In genomic region chr17:35763866-35764265, GRCm38 (mm10) we compare ENCODE assay signal across 9 mouse cellular contexts. TPM values are rescaled to one million over a fixed set of nuclear protein-coding genes. Genes with fewer than 3 reads are reported as not detected.
A peak's percentile ranks its signal among the peaks of the same experiment; 100 is the strongest.
DNase-seq lines count a peak whose midpoint lies in the region; ATAC-seq and TF ChIP-seq lines count a peak whose summit lies in the region.
"Had no signal": no experiment of that assay in that cellular context is flagged by ENCODE, and none has a peak within 500 bp of the region (broad histone marks: within the 10 kb centered on the region; RNA-seq: fewer than 3 reads in every experiment).

No protein-coding gene starts in this region.

- no peak overlapping the region for H3K4me2 ChIP-seq in heart, embryonic 12.5 days

- TF ChIP-seq CTCF in gastrocnemius, adult 2 months (IDR thresholded peaks at IDR 0.05) = peak; percentile 35
- peak; percentile 38; the same call in 1 of the 2 replicates for TF ChIP-seq CTCF in testis, adult 2 months (IDR thresholded peaks at IDR 0.05; ENCODE audit: control insufficient read depth, insufficient read depth, insufficient replicate concordance, low read depth, low read length)
- TF ChIP-seq CTCF in thymus, adult 2 months (IDR thresholded peaks at IDR 0.05; ENCODE audit: borderline replicate concordance, control insufficient read depth, extremely low read depth, insufficient read depth, low read length, poor library complexity) = no peak

- 11% methylated on average over 6 of the region's 6 CpGs for WGBS in thymus, adult 2 months
- 25% methylated on average over 6 of the region's 6 CpGs for WGBS in heart, embryonic 12.5 days

- intact Hi-C loops in gastrocnemius, adult 2 months (cut with DNase I) = no loop called here

- H3K9ac ChIP-seq in heart, embryonic 12.5 days = no peak overlapping the region

- no peaks in the 10 kb centered on the region for H3K27me3 ChIP-seq in testis, adult 2 months (ENCODE audit: control insufficient read depth, insufficient read depth, low read length)
- H3K27me3 ChIP-seq in thymus, adult 2 months (ENCODE audit: control insufficient read depth, insufficient read depth, low read length) = no peaks in the 10 kb centered on the region
- H3K27me3 ChIP-seq in heart, embryonic 12.5 days (replicated peaks) = no peaks in the 10 kb centered on the region

- H3K4me3 ChIP-seq in gastrocnemius, adult 2 months = no peak overlapping the region
- H3K4me3 ChIP-seq in testis, adult 2 months (ENCODE audit: control insufficient read depth, low read depth, low read length) = no peak overlapping the region
- H3K4me3 ChIP-seq in thymus, adult 2 months (ENCODE audit: control insufficient read depth, insufficient read depth, low read length) = no peak overlapping the region
- no peak overlapping the region for H3K4me3 ChIP-seq in heart, embryonic 12.5 days
- H3K4me3 ChIP-seq: myocyte had no signal

- ATAC-seq in heart, embryonic 12.5 days (ENCODE audit: insufficient number of reproducible peaks, low FRiP score) = no peak

- H3K27ac ChIP-seq in gastrocnemius, adult 2 months = no peak overlapping the region
- H3K27ac ChIP-seq in testis, adult 2 months (ENCODE audit: control insufficient read depth, insufficient read depth, low read depth, low read length) = no peak overlapping the region
- no peak overlapping the region for H3K27ac ChIP-seq in thymus, adult 2 months (ENCODE audit: control insufficient read depth, insufficient read depth, low read length)
- no peak overlapping the region for H3K27ac ChIP-seq in heart, embryonic 12.5 days (ENCODE audit: poor library complexity, severe bottlenecking)

- no peak for TF ChIP-seq POLR2A in testis, adult 2 months (IDR thresholded peaks at IDR 0.05; ENCODE audit: control insufficient read depth, low read depth, low read length)
- no peak for TF ChIP-seq POLR2A in thymus, adult 2 months (IDR thresholded peaks at IDR 0.05; ENCODE audit: control insufficient read depth, extremely low read depth, insufficient read depth, low read length, poor library complexity)

- DNase-seq in gastrocnemius, adult 2 months = no peak
- DNase-seq in gastrocnemius, adult 8-10 months (ENCODE audit: low spot score in 2 of 2) = no peak
- no peak for DNase-seq in testis, postnatal 14 days (ENCODE audit: low spot score)
- DNase-seq in kidney, postnatal 36 days = peak; percentile 20 to 72
- DNase-seq in thymus, adult 2 months = peak; percentile 39
- no peak for DNase-seq in adipocyte (ENCODE audit: low spot score)

- H3K36me3 ChIP-seq in testis, adult 2 months (ENCODE audit: control insufficient read depth, insufficient read depth, low read length) = no peaks in the 10 kb centered on the region
- no peaks in the 10 kb centered on the region for H3K36me3 ChIP-seq in thymus, adult 2 months (ENCODE audit: control insufficient read depth, insufficient read depth, low read length)
- no peaks in the 10 kb centered on the region for H3K36me3 ChIP-seq in heart, embryonic 12.5 days

- H3K4me1 ChIP-seq in testis, adult 2 months (ENCODE audit: control insufficient read depth, insufficient read depth, low read length) = peaks cover 1% of the 10 kb centered on the region; the same call in 1 of the 2 replicates
- H3K4me1 ChIP-seq in thymus, adult 2 months (replicated peaks; ENCODE audit: control insufficient read depth, insufficient read depth, low read length) = peaks cover 14% of the 10 kb centered on the region
- H3K4me1 ChIP-seq in heart, embryonic 12.5 days (replicated peaks) = peaks cover 2% of the 10 kb centered on the region

- H3K9me3 ChIP-seq in heart, embryonic 12.5 days (replicated peaks) = no peaks in the 10 kb centered on the region

RNA-seq across cellular contexts. Expression of gene Ier3, which starts 57.6 kb away (rescaled TPM):
- 1 to 10 TPM; 4.4 to 8.6 TPM for total RNA-seq in gastrocnemius, adult 2 months (2021)
- 1 to 10 TPM; 5.6 to 7.8 (median 6.6) TPM for total RNA-seq in gastrocnemius, adult 8-10 months (2022)
- 1.4 TPM in 2 replicates for polyA plus RNA-seq in testis, adult 2 months (2012; rRNA removed)
- 6.2 and 6.4 TPM in 2 replicates for polyA plus RNA-seq in thymus, adult 2 months (2012; rRNA removed)
- 37.6 and 38.6 TPM in 2 replicates for polyA plus RNA-seq in heart, embryonic 12.5 days (2016; fragmentation: Nextera tagmentation; extraction: Ambion mirVana)

RNA-seq across cellular contexts. Expression of gene Flot1, which starts 59.2 kb away (rescaled TPM):
- 10 to 100 TPM; 45.4 to 50.9 TPM for total RNA-seq in gastrocnemius, adult 2 months (2021)
- total RNA-seq in gastrocnemius, adult 8-10 months (2022) = 10 to 100 TPM; 52.6 to 67.2 (median 55.9) TPM
- 13.7 and 14.1 TPM in 2 replicates for polyA plus RNA-seq in testis, adult 2 months (2012; rRNA removed)
- polyA plus RNA-seq in thymus, adult 2 months (2012; rRNA removed) = 62.4 and 70.4 TPM in 2 replicates
- 78.2 and 80.2 TPM in 2 replicates for polyA plus RNA-seq in heart, embryonic 12.5 days (2016; fragmentation: Nextera tagmentation; extraction: Ambion mirVana)

RNA-seq across cellular contexts. Expression of gene Ddr1, which starts 59.4 kb away (rescaled TPM):
- 10 to 100 TPM; 13.4 to 15.9 TPM for total RNA-seq in gastrocnemius, adult 2 months (2021)
- 10 to 100 TPM; 13.7 to 20.0 (median 15.9) TPM for total RNA-seq in gastrocnemius, adult 8-10 months (2022)
- 11.9 and 12.6 TPM in 2 replicates for polyA plus RNA-seq in testis, adult 2 months (2012; rRNA removed)
- 33.6 and 43.6 TPM in 2 replicates for polyA plus RNA-seq in thymus, adult 2 months (2012; rRNA removed)
- polyA plus RNA-seq in heart, embryonic 12.5 days (2016; fragmentation: Nextera tagmentation; extraction: Ambion mirVana) = 162 and 167 TPM in 2 replicates

Comparison
In these comparisons a context has a peak if more than half of its experiments do, and no peak if none do; other contexts are left out.
1. DNase-seq: peak in kidney, postnatal 36 days (2 of 2) and thymus, adult 2 months (single experiment); none in gastrocnemius, adult 2 months (single experiment), gastrocnemius, adult 8-10 months (0 of 2), testis, postnatal 14 days (single experiment) and adipocyte (single experiment).